Mouse (Mus musculus) neutrophil, adult 5-6 weeks (primary cell): ENCODE data around the gene Ly75. TPM values are rescaled to one million over a fixed set of nuclear protein-coding genes. Genes with fewer than 3 reads are reported as not detected.

Experiments used
- ATAC-seq: fragments of 151-379, 151-347 bp; 2 replicates; pipeline ENCODE4 v1.8.0; 2017; ENCODE audit warnings: mild to moderate bottlenecking, moderate TSS enrichment; ENCODE audit not compliant: insufficient number of reproducible peaks, poor library complexity, low FRiP score, severe bottlenecking; ENCODE audit errors: extremely low read depth
- total RNA-seq: library from RNA; stranded (forward); fragments of 200-1000 nt; gene quantifications from 2 replicates; pipeline ENCODE4 v1.2.3, GENCODE M21; 2017

The Ly75 gene
- 18.4 and 18.6 TPM in 2 replicates for total RNA-seq

DNA sequence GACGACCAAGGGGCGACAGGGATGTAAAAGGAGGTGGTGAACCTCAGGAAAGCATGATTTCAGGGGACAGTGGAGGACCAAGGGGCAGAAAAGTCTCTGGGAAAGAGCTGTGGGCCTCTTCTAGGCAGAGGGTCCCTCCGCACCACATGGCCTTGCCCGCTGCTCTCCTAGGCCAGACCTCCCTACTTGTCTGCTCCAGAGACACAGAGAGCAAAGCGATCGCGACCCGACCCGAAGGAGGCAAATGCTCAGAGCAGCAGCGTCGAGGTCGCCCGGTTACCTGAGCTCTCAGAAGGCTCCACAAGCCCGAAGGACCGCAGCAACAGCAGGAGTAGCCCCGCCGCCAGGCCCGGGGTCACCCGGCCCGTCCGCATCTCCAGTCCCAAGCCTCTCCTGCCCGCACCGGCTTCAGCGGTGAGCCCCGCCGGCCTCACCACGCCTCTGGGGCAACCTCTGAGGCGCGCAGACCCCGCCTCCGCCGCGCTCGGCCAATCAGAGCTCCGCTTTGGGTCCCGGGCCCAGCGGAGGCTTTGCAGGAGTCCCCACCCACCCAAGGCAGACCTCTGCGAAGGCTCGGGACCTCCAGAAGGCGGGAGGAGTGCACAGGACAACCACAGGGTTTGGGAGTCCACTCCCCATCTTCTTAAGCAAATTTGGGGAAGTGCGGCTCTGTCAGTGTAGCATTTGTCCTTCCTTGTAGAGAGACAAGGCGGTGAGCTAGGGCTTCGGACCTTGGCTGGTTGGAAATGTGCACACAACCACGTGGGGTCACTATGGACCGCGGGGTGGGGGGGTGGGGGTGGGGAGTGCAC is at the start of gene Ly75:
Ly75 (minus strand) TSS at position 446 of the 812 bp plus-strand sequence.
- ATAC-seq: peak; percentile 80

DNA sequence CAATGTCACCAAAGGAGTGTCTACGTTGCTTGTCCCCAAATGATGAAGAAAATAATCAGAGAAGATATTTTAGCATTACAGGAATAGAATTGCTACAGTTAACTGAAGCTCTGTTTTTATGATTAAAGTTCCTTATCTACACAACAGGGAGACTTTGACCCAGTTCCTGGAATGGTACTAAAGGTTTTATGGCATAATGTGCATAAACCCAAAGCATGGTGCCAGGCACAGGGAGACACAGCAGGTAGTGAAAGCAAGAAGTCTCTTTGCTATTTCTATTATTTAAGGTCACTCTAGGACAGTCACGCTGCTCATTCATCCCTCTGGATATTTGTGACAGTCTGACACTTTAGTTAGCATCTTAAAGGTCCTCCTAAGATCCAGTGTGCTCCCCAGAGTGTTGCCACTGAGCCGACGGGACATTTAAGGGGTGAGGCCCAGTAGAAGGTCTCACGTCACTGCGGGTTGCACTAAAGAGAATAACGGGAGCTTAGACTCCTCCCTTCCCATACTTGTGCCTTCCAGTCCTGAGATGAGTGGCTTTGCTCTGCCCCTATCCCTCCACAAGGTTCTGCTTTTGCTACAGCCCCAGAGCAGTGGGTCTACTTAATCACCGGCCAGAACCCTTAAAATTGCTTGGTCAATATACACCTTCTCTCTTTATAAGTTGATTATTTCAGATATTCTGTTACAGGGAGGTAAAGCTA is 47.4 kb upstream of the Ly75 start:
- ATAC-seq: no peak

DNA sequence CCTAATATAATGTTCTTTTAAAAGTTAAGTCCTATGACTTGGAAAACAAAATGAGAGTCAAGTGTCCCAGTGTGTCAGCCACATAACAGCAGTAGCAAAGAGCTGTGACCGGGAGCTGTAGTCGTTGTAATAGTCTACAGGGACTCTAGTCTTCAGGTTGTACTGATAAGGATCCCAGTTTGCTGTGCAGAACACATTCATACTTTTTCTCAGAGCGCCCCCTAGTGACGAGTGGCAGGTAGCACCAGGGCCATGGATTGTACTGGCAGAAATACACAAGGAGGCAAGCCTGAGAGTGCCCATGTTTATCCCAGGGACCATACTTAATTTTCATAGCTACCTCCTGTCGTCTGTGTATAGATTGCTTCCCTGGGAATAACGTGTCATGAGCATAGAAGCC is 35.0 kb upstream of the Ly75 start:
- ATAC-seq: peak; percentile 78

DNA sequence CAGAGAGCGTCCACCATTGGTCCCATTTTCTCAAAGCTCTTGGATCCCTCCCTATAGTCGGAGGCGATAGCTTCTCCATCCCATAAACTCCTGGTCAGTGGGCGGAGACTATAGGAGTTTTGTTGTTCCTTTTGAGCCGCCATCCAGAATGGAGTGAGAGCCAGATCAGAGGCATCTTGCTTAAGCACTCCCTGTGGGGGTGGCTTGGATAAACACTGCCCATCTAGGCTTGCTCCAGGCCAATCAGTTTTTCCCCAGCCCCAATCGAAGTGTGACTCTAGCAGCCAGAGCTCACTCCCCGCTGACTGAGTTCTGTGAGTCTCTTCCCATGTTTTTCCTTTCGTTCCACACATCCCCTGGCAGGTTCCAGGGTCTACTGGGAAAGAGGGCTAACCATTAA is 31.2 kb upstream of the Ly75 start:
- no peak for ATAC-seq

DNA sequence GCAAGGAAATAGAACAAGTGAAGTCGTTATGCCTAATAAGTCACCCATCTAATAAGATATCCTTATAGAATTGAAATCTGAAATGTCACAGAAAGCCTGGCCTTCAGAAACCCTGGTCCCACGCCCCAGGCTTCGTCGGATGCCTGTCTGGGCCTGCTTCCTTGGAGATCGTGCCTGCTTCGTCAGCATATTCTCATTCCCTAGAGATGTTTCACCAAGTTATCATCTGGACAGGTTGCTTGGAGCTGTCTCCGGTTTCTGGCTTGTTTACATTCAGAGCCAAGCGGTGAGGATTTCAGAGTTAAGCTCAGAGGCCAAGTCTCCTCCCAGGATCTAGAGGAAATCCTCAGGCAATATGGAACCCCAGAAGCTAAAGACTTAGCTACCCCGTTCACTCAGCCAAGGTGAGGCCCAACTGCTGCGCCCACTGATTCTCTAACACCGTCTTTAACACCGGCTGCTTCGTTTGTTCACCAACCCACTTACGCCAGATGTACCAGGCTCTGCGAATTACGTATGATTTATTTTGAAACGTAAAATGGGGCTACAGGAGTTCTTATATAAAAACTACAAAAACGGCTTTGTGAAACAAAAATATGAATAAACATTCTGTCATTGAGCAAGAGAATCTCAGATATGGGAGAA is 30.0 kb upstream of the Ly75 start:
- no peak for ATAC-seq

DNA sequence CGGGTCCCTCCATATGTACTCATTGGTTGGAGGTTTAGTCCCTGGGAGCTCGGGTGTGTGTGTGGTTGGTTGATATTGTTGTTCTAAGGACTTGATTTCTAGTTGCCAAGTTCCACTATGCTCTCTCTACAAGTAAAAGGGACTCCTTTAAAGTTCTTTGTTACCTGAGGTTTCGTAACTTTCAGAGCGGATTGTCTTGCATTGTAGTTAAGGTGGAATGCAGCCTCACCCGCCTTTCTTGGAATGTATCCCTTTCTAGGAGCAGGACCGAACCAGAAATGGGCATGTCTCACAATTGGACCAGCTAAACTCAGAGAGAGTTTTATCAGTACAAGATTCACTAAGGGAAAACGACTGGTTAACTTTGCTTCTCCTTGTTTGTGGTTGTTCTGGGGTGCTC is 28.1 kb upstream of the Ly75 start:
- no peak for ATAC-seq

DNA sequence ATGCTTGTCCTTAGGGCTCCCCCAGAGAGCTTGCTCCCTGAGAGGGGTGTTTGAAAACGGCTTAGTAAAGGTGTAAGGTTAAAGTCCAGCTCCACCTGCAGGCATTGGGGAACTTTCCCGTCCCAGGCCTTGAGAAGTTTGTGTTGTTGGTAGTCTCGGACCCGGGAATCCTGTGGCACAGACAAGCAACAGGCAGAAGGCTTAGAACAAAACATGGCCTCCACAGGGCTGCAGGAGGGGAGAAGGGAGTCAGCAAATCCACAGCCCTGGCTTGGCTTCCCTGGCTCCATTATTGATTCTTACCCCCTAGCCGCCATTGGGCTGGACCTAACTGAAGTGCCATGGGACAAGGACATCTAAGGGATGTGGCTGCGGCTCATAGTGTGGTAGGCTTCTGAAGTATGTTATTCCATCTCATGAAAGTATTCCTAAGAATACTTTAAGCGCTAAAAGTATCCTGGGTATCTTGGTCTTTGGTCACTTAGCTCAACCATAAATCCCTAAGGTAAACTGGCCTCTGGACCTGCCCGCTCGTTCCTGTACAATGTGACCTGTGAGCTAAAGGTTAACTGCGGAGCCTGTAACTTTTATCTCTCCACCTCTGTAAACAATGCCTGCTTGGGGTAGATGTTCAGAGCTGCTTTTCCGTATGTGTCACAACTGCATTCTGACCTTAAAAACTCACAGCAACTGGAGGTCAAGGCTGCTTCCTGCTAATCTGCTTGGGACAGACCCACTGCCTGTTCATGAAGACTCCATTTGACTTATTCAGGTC is 27.1 kb upstream of the Ly75 start:
- no peak for ATAC-seq

DNA sequence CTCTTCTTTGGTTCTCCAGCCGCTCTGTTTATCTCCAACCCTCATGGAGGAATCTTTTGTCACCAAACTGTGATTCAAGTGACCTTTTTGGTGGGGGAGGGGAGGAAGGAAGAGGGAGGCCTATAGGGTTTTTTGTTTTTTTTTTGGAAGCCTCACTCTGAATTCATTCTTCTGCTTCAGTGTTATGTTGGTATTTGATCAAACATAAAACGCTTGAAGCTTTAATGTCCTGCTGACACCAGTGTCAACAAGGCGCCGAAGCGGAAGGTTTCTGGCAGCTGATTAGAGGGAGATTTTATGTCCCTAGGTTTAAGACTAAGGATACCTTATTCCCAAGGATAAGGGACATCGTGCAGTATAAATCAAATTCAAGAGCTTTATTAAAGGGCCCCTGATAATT is 26.1 kb upstream of the Ly75 start:
- ATAC-seq: no peak

DNA sequence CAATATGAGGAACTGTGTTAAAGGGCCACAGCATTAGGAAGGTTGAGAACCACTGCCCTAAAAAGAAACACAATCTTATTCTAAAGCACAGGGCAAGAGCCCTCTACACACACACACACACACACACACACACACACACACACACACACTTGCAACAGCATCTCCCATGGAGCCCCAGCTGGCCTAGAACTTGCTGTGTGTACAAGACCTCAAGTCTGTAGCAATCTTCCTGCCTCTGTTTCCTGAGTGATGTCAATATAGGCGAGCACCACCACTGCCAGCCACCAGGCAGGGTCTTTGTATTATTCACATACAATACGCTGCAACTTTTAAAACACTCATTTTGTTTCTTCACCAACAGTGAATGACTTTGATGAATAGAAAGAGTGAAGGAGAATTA is 24.3 kb upstream of the Ly75 start:
- no peak for ATAC-seq

DNA sequence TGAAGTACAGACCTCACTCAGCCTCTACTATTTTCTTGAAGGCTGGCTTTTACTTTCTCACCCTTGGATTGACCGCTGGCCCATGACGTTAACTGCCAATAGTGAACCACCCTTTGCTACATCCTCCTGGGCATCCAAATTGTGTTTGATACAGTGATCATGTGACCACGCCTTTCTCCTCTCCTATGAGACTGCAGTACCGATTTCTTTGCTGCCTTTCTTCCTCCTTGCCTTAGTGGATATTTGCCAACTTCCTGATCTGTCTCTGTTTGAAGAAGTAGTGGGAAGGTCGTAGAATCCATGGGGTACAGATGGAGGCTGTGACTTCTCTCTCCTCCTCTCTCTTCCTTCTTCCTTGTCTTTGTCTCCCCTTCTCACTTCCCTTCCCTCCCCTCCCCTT is 22.3 kb upstream of the Ly75 start:
- no peak for ATAC-seq

DNA sequence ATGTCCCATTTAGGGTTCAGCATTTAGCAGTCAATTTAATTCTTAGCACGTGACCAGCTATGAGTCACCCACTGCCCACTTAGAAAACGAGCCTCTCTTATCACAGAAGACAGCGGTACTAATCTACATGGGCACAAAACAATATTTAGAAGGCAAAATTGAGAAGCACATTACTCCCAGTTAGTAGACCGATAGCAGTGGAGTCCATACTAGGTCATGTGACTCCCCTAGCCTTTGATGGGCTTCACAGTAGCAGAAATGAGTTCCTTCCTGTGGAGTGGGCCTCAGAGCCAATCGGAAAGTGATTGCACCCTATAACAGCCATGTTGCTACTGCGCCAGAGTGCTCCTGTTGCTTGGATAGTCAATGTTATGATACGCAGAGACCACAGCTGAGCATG is 21.7 kb upstream of the Ly75 start:
- ATAC-seq: no peak

DNA sequence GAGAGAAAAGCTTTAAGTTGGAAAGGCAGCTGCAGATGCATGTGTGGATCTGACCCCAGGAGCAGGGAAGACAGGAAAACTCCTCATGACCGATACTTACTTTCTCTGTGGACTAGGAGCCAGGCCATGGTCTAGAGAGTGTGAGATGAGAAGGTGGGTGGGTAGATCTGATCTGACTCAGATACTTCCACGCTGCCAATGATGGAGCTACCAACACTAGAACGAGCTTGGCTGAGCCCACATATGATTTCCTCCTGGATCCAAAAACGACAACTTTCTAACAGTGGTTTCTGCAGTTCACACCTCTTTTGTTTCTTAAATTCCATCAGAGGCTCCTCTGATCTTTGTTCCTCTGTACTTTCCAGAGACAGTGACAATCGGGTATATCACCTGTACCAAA is 18.6 kb upstream of the Ly75 start:
- ATAC-seq: no peak

DNA sequence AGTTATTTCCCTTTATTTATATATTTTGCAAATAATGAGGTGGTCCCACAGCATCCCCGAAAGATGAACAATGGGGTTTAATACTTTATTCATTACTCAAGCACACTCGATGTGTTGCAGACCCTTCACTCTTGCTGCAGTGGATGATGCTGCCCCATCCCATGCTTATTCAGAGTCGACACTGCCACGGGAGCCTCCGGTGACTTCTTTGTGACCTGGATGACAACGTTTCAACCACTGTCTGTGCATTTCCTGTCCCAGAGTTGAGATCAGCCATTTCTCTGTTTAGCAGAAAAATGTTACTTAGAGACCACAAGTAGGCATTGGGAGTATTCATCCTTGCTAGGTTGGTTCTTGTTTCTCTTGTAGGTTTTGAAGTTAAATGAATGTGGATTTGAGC is 10.7 kb upstream of the Ly75 start:
- ATAC-seq: no peak

DNA sequence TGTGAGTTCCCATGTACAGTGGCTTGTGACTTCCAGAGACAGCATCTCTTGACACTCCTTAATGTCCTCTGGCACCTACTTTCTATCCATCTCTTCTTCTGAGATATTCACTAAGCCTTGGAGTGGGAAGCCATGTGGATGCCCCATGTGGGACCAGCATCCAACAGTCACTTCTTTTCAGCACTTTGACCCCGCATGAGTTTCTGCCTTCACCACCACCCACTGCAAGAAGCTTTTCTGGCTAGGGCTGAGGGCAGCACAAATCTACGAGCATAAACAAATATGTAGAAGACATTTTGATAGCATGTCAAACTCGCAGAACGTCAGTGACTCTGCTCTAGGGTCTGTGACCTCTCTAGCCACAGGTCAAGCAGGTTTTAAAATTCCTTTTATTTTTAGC is 9.2 kb upstream of the Ly75 start:
- no peak for ATAC-seq

DNA sequence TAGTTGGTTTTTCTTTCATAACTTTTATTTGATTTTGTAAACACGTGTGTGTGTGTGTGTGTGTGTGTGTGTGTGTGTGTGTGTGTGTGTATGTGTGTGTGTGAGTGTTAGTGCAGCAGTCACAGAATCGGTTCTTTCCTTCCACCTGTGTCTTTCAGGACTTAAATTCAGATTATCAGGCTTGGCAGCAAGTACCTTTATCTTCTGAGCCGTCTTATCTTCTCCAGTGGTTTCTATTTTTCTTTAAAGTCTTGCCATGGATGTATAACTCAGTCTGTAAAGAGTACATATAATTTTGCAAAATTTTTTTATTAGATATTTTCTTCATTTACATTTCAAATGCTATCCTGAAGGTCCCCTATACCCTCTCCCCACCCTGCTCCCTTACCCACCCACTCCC is 4.3 kb upstream of the Ly75 start:
- ATAC-seq: no peak

DNA sequence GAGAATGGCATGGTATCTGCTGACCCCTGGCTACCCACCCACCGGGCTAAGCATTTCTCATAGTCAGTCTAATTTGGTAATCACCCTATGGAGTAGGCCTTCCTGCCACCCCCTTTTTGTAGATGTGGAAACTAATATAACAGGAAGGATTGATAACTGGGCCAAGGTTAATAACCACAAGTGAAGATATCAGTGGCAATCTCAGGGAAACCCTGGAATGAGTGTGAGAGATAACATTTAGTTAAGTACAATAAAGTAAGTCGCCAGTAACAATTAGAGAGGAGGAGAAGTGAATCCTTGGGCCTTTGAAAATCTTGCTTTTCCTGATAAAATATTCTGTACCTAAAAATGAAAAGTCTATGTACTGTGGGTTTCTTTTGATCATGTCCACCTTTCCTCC is 3.7 kb upstream of the Ly75 start:
- ATAC-seq: no peak

DNA sequence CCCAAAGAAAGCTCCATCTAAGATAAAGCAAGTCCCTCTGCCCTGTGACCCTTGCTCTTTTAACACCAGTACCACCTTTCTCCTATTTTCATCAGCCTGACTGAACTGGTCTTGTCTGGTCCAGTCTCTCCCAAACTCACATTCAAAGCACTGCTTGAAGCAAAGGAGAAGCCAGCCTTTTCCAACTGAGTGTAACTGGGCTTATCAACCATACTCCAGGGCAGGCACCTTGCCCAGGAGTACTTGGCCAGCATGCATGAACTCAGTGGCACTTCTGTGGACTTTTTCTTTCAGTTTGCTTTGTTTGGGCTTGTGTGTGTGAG is 1.6 kb upstream of the Ly75 start:
- ATAC-seq: no peak

DNA sequence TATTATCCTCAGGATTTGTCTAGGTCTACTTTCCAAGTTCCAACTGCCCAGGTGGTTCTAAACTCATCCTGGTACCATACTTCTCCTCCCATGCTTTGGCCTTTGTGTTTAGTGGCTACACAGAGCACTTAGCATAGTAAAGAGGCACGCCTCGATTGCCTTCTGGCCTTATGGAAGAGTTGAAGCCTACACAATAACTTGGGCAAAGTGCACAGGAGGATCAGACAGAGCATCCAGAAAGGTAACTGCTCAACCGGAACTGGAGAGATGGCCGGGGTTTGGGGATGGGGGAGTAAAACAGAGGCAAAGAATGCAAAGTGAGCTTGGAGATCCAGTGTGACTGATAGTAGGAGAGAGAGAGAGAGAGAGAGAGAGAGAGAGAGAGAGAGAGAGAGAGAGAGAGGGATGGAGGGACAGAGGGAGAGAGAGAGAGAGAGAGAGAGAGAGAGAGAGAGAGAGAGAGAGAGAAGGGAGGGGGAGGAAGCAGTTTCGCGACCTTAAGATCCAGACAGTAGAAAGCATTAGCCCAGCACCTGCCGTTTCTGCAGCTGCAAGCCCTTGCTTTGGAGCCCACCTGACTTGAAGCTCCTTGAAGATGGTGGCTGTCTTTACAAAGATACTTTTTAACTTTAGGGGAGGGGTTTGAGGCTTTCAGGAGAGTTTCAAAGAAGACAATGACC is 1.1 kb upstream of the Ly75 start:
- ATAC-seq: no peak

DNA sequence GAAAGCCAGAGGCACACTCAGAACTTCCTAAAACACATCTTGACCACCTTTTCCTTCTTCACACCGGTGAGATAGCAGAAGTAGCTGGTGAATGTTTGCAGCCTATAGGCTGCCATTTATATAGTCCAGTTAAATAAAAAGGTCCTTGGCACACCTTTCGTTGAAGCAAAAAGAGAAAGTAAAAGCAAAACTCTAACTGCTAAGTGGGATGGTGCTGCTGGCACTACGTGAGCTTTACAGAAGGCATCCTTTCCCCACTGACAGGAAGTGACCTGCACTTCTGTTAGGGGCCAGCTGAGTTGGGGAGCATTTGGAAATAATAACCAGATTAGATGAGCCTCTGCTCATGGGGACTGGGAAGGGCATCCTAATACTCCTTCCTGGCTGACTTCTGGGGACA is 757 bp downstream of the Ly75 start:
- ATAC-seq: peak; percentile 47; the same call in 1 of the 2 replicates
